Mouse (Mus musculus) C3H10T1/2 (cell line): ENCODE results near the gene Gm21677. TPM values are rescaled to one million over a fixed set of nuclear protein-coding genes. Genes with fewer than 3 reads are reported as not detected.

ENCODE experiments used
- polyA plus RNA-seq, 2 experiments: library from polyadenylated mRNA; unstranded; fragments of >200 nt; fragmentation: generic; extraction: Trizol; gene quantifications; one replicate each; pipeline ENCODE4 v1.2.1; 2012; ENCODE audit warnings: missing spikeins in 2 of 2

Gm21677 gene
- not detected for polyA plus RNA-seq

GRCm38 (mm10) chrY:3306349-3306748 lies at the start of gene Gm21677:
Gm21677 (minus strand) TSS chrY:3306449.

DNA sequence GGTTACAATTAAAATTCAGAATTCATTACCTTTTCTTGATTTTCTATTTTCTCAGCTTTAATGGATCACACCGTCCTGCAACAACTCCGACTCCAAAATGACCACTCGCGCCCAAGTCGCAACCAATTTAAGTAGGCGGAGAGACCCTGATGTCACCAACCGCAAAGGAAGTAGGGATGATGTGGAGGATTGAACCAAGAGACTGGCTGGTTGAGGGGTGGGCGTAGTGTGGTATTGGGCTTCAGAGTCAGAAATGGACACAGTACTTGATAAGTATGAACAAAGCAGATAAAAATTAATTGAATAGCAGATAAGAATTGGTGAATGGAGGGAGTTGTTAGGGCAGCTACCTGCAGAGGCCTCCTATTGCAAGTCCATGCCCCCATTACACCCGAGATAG lies 39.0 kb upstream of the Gm21677 start, which contains the start of gene Gm21693:
Gm21693 (minus strand) TSS at position 101 of the 400 bp plus-strand sequence.

Other genes starting within 250 kb of the Gm21677 start
- gene Gm21693, start 38.9 kb upstream of the Gm21677 start, polyA plus RNA-seq = not detected
- not detected for gene Gm21704, start 103.7 kb upstream of the Gm21677 start, polyA plus RNA-seq
- gene Gm21708, start 103.7 kb upstream of the Gm21677 start, polyA plus RNA-seq = not detected